Mouse (Mus musculus) right cerebral cortex, postnatal 4 days (tissue): ENCODE measurements around the gene Phf8.
"Not testable (repeated sequence)": the region's sequence is repeated elsewhere in the genome, so short reads cannot be mapped to it uniquely, and the experiment has no call there.

Source experiments
- DNase-seq: peaks from one replicate; pipeline ENCODE4 v3.0.0-alpha.2; 2022

The Phf8 gene

DNA sequence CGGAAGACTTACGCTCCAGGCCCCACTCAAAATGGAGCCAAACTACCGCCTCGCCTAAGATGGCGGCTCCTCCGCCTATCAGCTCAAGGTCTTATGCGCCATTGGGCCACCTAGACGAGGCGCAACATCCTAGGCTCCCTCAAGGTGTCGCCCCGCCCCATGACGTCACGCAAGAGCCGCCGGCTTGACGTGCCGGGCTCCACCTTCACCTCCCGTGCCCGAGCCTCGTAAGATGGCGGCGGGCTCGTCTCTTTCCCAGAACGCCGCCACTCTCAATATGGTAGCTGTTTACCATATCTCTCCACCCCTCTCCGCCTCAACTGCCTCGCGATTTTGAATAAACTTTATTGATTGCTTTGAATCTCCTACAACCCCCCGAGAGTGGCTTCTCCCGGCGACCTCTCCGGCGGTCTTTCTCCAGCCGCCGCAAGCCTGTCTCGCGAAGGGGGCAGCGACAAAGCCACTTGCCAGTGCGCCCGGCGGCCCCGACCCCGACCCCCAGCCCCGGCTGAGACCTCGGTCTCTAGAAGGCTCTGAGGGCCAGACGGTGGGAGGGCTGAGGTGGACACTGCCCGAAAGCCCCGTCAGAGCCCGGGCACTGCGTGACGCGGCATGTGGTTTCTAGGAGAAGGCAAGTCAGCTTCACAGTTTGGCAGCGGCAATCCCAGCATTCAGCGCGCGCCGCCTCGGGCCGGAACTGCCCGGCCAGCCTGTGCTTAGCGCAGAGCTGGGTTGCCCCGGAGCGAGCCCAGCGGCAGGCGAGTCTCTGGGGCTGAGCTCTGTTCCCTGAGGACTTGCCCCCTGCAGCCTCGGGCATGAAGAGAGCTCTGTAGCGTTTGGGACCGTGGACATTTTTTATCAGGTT, at the start of gene Phf8:
Gene Phf8 (plus strand): TSS at position 215 of the 865 bp plus-strand sequence.
- DNase-seq = peak; percentile 93

DNA sequence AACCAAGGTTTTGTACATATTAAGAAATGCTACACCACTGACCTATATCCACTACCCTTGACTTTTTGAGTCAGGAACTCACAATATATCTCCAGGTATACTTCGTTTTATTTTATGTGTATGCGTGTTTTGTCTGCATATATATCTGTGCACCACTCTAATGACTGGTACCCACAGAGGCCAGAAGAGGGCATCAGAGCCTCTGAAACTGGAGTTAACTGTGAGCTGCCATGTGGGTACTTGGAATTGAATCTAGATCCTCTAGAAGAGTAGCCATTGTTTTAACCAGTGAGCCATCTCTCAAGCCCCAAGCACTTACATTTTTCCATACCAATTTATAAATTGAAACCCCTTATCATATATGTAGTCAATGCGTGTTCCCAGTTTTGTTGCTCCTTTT, 32.3 kb upstream of the Phf8 start:
- no peak for DNase-seq

DNA sequence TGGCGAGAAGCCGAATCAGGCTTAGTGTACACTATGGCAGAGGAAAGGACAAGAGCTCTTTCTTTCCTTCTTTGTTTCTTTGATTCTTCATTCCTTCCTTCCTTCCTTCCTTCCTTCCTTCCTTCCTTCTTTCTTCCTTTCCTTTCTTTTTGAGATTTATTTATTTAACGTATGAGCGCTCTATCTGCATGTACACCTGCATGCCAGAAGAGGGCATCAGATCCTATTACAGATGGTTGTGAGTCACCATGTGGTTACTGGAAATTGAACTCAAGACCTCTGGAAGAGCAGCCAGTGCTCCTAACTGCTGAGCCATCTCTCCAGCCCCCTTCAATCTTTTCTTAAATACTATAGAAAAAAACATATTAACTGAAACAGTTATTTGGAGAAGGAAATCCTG, 27.2 kb upstream of the Phf8 start:
- DNase-seq = not testable (repeated sequence)

DNA sequence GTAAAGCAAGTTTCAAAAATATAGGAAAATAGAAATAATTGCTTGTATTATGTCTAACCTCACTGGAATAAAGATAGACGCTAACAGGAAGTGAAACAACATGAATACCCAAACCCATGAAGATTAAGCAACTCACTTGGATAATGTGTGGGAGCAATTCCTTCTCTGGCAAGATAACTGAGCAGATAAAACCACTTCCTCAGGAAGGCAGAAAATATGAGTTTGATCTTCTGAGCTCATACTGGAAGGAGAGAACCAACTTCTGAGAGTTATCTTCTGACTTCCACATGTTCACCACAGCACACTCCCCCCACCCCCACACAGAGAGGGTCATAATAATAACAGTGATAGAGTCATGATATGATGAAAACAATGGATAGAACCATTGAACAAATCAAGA, 23.9 kb upstream of the Phf8 start:
- DNase-seq = no peak

DNA sequence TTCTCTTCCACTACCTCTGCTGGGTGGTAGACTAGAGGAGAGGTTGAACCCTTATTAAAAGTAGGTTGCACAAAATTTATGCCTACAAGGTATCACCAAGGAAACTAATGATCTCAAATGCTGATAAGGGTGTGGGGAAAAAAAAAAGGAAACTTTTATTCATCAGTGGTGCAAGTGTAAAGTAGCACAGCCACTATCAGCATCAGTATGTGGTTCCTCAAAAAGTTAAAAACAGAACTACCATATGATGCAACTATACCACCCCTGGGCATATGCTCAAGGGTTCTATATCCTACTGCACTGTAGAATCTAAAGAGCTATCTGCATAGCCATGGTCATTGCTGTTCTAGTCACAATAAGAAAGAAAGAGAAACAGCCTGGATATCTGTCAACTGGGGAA, 11.9 kb upstream of the Phf8 start:
- DNase-seq = no peak

DNA sequence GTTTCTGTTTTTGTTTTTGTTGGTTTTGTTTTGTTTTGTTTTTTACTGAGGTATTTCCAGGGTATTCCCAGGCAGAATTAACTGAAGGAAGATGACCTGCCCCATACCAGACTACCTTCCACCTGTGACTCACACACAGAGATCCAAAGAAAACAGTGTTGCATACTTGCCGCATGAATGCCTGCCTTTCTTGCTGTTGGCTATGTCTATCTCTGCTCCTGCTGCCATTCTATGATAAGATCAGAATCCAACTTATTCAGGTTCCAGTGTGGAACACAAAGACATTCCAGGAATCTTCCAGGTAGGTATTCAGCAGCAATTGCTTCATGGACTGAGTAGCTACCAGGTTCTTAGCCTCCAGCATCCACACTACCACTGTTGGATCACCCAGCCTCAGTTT, 10.6 kb upstream of the Phf8 start:
- no peak for DNase-seq

DNA sequence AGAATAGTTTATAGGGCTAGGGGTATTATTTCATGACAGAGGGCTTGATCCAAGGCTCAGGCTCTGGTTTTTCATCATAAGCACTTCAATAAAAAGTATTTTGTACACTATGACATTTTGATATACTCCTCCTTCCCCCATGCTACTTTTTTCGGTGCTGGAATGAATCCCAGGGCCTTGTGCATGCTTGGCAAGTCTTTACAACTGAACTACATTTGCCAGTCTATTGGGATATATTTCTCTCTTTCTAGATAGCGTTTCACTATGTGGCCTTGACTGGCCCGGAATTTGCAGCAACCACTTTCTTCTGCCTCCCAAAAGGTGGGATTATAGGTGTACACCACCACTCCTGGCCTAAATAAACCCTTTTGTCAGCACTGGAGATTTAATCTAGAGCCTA, 7.4 kb upstream of the Phf8 start:
- no peak for DNase-seq

DNA sequence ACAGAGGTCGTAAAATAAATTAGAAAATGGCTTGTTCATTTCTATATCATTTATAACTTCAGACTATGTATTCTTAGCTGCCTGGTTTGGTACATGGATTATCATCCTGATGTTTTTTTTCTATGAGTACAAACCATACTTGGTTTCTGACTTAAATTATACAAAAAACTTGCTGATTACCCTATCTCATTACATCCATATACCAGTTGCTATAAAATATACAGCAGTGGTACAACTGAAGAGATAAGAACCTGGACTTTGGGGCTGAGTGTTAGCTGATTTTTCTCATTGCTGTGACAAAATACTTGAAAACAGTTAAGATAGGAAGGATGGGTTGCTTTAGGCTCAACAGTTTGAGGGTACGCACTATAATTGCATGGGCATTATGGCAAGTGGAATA, 6.8 kb upstream of the Phf8 start:
- DNase-seq = no peak

DNA sequence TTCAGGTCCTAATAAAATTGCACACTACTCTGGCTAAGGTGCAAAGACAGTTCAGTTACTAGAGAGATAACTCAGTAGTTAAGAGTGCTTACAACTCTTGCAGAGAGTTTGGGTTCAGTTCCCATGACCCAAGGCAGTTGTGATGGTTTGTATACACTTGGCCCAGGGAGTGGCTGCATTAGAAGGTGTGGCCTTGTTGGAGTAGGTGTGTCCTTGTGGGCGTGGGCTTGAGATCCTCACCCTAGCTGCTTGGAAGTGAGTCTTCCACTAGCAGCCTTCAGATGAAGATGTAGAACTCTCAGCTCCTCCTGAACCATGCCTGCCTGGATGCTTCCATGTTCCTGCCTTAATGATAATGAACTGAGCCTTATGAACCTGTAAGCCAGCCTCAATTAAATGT, 2.3 kb upstream of the Phf8 start:
- DNase-seq = no peak

DNA sequence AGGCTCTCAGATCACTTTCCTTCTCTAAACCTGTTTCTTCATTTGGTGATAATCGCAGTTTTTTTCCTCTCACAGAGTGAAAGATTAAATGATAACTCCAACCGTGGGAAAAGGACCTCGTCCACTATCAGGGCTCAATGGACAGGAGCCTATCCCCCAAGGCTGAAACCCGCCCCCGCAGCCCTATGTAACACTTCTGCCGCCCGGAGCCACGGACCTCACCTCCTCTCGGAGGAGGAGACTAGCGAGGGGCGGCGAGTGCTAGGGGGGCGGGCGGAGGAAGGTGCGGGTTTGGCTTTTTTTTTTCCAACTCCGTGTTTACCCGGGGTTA, 380 bp upstream of the Phf8 start:
- DNase-seq = no peak

DNA sequence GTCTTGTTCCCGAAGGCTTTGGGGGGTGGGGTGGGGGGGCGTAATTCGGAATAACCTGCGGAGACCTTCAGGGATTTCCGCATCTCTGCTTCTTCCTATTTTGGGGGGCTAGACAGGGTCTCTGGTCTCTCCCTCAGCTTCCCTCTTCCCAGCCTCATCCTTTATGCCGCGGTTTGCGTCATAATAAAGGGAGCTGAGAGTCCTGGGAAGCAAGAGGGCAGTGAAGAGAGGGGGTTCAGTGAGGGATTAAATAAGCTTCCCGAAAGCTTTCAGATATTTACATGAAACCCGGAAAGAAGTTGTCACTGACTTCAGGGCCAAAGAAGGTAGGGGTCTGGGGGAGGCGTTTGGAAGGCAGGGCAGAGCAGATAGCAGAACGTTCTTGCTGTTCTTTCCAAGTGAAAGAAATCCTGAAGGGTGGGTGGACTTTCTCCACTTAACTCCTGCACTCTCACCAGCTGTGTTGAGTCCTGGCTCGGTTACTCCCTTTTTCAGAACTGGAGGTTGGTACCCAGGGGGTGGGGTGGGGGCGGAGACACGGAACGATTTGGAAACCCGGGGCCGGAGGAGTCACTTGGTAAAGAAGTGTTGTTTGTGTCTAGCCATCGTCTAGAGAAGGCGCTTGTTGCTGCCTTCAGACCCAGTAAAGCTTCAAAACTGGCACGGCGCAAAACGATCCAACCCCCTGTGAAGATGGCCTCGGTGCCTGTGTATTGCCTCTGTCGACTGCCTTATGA, 1.5 kb downstream of the Phf8 start:
- DNase-seq = peak; percentile 3

DNA sequence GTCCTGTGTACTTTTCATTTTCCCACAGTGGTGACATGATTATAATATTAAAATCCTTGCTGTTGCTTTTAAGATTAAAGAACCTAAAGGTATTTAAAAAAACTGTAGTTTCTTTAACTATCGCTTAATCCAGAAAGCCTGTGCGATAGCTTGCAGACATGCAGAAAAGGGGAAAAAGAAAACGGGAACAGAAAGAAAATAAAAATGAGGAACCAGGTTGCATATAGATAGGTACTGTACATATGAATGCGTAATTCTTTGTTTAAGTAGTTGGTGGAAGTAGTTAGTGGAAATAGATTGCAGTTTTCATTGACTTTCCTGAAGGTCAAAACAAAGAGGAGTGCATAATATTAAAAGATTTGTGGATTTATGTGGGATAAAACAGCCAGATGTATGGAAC, 32.9 kb downstream of the Phf8 start:
- no peak for DNase-seq

DNA sequence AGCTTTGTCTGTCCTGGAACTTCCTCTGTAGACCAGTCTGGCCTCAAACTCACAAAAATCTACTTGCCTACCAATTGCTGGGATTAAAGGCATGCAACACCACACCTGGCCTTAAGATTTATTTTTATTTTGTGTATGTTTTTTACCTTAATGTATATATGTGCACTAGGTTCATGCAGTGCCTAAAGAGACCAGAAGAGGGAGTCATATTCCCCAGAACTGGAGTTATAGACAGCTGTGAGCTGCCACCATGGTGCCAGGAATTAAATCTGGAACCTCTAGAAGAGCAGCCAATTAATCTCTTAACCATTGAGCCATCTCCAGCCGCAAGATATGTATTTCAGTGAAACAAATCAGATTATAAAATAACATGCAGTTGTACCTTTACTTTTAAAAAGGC, 54.7 kb downstream of the Phf8 start:
- no peak for DNase-seq

DNA sequence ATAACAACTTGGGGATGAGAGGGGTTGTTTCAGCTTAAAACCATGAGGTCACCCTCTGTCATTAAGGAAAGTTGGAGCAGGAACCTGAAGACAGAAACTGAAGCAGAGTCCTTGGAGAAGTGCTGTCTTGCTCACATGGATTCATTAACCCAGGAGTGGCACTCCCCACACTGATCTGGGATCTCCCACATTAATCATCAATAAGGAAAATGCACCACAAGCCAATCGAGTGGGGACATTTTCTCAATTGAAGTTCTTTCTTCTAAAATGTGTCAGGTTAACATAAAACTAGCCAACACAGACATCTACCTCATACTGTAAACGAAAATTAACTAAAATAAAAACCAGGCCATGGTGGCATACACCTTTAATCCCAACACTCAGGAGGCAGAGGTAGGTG, 122.9 kb downstream of the Phf8 start:
- DNase-seq = no peak

DNA sequence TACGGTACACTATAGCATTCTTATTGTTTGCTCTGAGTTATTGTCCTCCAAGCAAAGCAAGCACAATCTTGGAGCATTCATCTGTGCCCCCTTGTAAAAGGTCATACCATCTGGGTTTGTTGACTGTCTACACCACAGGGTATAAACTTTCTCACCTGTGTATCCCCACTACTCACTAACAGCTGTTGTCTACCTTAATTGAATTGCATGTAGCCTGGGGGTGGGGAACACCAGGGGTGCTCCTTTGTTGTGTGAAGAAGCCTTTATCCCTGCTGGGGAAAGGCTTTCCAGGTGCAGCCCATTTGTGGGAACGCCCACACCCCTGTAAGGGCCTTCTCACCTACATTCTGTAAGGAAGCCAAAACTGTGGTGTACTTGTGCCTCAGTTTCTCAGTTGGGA, 133.3 kb downstream of the Phf8 start:
- no peak for DNase-seq

DNA sequence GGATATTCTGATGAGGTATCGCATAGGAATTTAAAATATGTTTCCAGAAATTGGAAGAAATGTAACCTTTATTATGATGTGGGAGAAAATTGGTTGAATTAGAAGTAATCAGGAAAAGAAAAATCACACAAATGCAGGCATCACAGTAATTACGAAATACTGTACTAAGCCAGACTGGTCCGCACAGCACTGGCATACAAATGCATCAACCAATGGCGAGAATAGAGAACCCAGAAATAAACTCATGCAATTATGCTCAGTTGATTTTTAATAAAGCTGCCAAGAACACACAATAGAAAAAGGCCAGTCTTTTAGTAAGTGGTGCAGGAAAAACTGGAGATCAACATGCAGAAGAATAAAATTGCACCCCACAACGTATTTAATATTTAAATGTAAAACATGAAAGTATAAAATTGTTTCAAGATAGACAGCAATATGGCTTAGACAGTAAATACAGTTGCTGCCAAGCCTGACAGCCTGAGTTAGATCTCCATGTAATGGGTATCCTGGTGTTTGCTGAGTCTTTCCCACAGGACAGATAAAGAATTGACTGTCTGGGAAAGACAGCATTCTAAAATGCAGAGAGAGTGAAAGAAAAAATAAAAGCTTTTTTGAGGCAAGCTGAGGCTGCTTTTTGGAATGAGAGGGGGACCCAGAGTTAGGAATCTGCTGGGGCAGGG, 154.2 kb downstream of the Phf8 start:
- no peak for DNase-seq
